Mouse (Mus musculus) adrenal gland, postnatal 36 days (tissue): ENCODE data around the gene Tent5a. TPM values are rescaled to one million over a fixed set of nuclear protein-coding genes. Genes with fewer than 3 reads are reported as not detected.

Experiments used
- DNase-seq, 2 experiments: peaks; one replicate each; pipeline ENCODE4 v3.0.0; 2021; ENCODE audit warnings: mixed read lengths in 1 of 2
- long read RNA-seq, 2 experiments: library from polyadenylated mRNA; stranded (forward); transcript quantifications; one replicate each; pipeline ENCODE4 v2.0.0; 2021; ENCODE audit warnings: borderline sequencing depth in 2 of 2
- total RNA-seq, 2 experiments: library from RNA; stranded (reverse); gene quantifications; 2 replicates each; pipeline ENCODE4 v1.2.3; 2021

The Tent5a gene
- total RNA-seq, result 10 to 100 TPM; 17.0 to 22.1 TPM
- long read RNA-seq, experiment 1, full-length matches to known transcripts, result 16 of 22 reads
- long read RNA-seq, experiment 1, partial matches to known transcripts, result 2 of 22 reads
- long read RNA-seq, experiment 1, other reads (novel, unspliced or antisense), result 4 of 22 reads
- long read RNA-seq, experiment 2, full-length matches to known transcripts, result 2 of 3 reads
- long read RNA-seq, experiment 2, partial matches to known transcripts, result 0 of 3 reads
- long read RNA-seq, experiment 2, other reads (novel, unspliced or antisense), result 1 of 3 reads

DNA sequence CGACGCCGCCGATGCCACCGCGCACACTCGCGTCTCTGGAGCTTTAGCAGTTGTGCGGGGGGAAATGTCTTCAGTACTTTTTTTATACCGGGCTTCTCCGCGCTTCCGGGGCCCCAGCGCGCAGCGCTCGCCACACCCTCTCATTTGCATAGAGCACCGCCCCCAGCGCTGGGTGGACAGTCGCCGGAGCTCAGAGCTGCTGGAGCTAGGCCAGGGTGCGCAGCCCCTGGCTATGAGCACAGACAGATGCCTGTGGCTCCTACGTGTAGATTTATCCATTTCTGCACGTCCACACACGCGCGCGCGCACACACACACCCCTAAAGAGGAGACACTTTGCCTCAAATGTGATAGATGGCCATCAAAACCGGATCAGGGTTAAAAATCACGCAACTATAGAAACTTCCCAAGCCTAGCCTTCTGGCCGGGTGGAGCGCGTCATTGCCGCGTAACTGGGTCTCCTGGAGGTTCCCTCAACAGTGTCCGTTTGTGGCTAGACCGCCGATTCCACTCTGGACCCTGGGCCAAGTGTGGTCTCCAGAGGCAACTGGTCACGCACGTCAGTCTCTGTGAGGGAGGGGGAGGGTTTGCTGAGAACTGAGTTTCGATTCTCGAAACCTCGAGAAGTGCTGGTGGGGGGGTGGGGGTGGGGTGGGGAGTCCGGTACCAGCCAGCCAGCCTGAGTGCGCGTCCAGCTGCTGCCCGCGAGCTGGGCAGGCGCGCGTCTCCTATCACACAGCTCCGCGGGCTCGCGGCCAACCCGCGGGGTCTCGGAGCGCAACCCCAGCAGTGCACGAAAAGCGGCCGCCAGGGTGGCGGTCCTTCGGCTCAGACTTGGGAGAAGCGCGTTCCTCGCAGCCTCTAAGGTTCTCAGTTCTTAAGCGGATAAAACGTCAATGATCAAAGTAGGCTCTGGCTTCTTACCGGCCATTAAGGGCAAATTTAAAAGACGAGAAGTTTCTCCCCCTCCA lies at the start of gene Tent5a:
Gene Tent5a, minus strand, starts transcription at position 107 of the 970 bp plus-strand sequence.
- DNase-seq, result peak; percentile 91 to 93

DNA sequence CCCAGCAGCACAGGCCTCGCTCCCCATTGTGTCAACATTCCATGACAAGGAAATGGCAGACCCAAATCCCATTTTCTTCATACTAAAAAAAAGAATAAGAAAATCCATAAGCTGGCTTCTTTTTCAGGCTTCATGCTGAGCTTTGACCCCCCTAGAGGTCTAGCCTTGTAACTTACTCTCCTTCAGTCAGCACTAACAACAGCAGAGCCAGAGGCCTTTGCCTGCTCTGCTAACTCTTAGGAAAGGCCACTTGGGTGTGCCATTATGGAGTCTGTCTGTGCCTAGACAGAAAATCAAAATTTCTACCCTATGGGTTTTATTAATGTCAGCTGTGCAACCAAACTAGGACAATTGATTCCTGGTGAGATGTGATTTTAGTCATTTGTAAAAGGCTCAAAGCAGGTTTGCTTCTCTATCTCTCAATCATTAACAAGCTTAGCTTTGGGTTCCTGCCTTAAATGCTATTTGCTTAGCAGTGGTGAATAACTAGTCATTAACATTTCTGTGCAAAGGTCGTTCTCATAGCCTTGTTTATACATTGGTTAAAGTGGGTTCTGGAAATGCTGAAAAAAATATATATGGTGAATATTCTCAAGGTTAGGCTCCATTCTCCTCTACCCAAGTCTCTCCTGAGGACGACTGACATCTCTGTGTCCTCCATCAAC lies 49.6 kb upstream of the Tent5a start:
- no peak for DNase-seq

DNA sequence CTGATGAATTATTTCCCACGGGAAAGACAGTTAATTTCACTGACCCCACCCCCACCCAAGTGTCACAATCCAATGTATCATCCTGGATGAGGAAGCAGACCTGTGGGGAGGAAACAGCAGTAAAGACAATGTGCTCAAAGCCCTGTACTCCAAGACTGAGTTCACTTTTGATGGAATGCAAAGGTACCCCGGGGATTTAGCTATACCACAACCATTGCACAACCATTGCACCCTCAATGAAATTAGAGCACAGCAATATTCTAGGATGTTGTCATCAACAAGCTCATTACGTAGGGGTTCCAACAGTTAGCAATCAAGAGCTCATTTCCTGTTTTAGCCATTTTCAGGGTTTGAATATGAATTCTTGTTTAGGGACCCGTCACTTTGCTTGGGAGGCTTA lies 48.0 kb upstream of the Tent5a start:
- no peak for DNase-seq

DNA sequence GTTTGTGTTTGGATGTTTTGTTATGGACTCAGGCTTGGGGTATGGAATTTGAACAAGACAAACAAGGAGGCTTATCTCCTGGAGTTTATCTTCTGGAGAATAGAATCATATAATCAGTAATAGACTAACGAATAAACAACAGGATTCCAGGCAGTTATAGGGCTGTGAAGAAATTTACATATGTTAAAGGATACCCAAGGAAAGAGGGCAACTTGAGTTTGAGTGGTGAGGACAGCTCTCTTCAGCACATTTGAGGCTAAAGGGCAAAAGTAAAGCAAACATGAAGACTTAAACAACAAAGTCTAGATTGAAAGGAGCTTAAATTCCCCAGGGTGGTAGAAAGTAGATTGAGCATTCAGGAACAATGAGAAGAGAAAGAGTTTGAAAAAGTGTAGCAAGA lies 44.9 kb upstream of the Tent5a start:
- DNase-seq, result no peak

DNA sequence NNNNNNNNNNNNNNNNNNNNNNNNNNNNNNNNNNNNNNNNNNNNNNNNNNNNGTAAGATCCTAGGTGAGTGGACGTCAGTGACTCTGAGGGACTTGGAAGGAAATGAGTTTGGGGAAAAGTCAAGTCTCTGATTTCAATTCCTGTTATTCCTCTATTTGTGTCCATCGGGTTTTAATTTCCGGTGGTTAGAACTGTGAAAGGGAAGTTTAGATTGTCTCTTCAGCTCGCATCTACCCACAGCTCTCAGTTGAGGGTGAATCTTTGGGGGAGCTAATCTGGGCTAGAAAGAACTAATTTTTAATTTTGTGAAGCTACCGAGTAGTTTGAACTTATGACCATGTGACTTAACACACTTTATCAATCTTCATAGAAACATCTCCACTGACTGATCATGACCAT lies 42.4 kb upstream of the Tent5a start:
- DNase-seq, result no peak

DNA sequence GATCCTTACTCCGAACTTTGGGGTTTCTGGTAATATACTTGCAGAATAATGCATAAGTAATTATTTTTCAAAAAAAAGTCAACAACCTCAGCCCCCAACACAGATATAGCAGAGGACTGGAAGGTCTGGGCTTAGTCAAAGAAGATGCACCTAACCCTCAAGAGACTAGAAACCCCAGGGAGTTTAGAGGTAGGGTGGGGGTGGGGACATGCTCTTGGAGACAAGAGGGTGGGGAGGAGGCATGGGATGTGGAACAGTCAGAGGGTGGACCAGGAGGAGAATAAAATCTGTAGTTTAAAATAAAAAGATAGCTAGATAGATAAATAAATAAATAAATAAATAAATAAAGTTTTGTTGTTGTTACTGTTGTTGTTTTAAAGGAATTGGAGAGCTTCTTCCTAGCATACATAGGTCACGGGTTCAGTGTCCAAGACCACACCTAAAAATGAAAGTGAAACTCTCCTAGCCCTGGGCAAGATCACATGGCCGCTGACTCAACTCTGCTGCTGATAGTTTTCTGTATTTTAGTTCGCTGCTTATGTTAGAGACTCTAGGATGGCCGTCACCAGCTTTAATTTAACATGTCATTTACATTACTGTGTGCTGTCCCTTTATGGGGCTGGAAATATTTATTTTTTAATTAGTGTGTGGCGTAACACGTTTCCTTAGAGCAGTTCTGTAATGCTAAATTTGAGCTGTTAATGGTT lies 30.2 kb upstream of the Tent5a start:
- no peak for DNase-seq

DNA sequence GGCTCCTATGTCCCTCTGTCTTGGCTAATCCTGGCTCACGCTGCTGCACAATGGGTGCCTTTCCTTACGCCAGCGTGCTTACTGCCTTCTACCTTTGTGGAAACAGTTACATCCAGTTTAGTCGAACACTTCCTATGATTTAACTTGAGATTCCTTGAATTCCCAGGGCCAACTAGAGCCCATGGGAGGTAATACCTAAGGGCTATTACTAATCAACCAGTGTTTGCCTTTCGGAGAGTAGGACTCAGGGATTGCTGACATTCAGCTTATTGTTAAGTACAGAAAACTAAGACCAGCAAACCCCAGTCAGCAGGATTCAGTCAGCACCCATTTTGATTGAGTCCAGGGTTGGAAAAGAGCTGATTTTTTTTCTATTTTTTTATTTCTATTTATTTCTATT lies 28.4 kb upstream of the Tent5a start:
- no peak for DNase-seq

DNA sequence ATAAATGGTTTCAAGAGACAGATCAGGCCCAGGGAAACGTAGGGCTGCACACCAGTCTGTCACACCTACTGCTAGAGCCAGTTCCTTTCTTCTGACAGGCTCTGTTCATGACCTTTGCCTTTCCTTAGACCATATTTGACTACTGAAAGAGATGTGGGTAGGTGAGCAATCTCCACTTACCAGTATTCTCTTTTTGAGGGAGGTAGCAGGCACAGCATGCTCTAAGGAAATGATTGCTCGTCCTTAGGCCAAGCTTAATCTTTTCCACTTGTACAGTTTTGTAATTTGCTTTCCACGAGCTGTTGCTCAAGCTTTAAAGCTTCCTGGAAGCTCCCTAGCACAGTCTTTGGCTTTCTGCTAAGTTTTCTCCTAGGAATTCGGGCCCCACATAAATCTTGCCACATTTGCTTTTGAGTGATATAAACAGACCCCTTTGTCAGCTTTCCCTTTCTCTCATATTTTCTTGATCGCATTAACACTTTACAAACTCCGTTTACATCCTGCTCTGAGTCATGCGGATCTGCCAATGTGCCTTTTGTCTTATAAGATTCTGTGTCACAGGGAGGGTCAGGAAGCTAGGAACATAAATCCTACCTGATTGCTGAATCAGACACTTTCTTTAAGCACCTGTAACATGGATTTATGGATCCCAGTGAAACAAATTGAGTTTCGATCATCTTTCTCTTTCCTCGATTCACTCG lies 20.8 kb upstream of the Tent5a start:
- DNase-seq, result peak in 1 of 2 experiments; percentile 7

DNA sequence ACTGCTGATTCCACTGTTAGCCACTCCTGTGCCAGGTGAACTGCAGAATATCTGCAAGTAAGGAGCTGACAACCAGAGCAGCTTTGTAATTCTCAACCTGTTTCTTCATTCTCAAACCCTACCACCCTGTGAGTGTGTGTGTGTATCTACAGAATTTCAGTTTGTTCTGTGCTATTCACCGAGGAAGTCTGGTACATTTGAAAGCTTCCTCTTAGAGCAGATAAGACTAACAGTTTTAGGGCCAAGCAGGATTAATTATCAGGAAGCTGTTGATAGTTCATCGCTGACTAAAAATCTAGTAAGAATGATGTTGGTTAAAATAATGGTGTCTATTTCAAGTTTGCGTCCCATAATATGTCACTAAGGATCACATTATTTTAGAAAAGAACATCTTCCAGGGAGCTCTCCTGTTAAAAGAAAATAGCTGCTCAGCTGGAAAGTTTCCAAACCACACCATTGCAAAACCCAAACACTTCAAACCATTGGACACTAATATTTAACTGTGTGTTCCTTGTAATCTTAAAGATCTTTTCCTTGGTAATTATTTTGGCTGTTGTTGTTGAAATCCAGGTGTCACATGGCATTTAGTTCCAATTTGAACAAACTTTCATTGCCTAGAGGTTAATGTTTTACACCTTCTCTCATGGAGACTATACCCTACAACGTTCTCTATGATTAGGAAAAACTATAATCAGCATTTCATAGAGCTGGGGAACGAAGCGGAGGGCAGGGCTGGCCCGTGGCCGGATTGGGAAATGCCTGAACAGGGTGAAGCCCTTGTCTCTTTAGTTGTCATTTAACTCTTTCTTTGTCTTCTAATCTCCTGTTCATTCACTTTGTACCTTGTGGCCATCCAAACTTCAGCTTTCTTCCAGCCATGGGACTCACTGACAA lies 16.0 kb upstream of the Tent5a start:
- DNase-seq, result peak; percentile 12 to 20

DNA sequence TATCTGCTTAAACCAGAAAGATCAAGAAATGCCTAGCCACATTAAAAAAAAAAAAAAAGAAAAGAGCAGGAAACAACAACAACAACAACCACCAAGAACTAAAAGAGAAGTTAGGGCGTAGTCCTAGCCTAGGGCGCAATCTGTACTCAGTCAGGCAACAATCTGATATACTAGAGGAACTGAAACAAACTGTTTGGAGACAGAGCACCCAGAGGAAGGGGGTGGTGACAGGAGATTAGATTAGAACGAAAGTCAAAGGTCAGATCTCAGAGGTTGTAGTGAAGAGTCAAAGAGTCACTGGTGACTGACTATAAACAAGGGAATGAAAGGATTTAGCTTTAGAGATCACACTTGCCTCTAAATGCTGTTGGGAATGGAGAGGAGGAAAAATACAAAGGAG lies 13.2 kb upstream of the Tent5a start:
- DNase-seq, result no peak

DNA sequence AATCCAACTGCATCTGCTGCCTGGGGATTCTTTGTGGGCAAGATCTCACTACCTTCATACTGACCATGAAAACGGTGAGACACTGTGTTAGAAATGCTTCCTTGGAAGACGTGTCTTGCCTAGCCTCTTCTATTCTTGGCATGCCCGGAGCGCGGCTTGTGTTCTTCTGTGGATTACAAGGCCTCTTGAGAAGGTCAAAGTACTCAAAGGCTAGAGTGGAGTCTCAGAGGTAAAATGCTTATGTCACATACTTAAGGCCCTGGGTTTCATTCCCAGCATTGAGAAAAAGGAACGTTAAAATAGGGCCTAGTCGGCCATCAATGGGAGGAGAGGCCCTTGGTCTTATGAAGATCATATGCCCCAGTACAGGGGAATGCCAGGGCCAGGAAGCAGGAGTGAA lies 8.9 kb upstream of the Tent5a start:
- no peak for DNase-seq

DNA sequence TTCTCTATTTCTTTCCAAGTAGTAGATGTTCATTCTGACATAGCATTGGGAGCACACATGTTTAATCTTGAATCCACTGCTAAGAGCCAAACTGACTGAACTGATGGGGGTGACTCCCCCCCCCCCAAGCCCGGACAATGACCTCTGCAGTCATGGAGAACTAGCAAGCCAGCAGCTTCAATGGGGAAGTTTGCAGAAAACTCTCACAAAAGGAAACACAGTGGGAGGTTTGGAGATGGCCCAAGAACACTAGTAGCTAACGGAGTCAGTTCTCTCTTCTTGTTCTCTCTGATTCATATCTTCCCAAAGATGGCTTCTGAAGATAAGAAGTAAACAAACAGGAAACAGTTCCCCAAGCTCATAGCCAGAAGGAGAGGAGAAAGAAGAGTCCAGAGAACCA lies 4.4 kb upstream of the Tent5a start:
- DNase-seq, result no peak

DNA sequence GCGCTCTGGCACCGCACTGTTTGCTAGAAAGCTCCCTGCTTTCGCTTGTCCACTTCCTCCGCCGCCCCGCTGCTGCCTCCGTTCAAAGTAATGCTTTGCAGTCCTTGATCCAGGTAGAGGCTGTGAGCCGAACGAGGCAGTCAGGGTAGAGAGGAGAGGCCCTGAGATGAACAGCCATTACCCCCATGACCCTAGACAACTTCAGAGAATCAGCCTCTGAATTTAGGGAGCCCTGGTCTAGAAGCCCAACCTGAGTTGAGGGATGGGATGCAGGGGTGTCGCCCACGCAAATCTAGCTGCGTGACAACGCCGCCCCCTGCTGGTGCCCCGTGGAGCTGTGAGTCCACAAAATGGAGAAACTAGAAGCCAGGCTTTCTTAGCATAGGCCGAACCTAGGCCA lies 1.1 kb upstream of the Tent5a start:
- DNase-seq, result peak; percentile 93 to 94

DNA sequence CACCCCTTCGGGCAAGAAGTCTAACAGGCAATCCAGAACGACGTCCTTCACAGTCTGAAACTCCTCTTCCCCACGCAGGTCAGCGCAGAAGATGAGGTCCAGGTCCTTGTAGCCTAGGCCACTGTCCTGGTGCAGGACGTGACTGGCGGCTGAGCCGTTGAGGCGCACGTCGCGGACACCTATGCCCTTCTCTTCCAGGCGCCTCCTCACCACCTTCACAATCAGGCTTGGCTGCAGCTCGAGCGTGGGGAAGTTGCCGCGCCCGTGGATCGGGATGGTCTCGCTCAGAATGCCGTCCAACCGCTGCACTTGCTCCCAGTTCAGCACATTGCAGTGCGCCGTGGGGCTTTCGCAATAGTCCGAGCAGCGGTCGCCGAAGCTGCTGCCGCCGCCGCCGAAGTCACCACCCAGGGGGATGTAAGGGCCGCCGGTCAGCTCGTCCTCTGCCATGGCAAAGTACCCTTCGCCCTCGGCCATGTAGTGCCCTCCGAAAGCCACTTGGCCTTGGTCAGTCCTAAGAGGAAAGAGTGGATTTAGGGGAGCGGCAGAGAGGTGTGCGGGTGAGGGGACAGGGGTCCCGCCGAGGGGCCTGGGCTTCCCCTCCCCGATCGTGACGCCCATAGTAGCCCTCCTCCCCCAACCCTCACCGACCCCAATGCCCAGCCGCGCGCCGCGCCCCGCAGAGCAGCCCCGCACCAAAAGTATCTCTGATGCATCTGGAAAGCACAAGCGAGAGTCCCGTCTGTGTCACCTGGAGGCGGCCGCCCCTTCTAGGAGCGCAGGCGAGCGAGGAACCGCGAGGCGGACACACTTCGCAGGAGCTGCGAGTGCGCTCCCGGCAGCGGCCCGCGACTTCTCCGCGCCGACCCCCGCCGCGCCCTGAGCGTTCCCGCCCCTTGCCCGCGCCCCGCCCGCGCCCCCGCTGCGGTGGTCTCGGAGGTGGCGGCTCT lies 581 bp downstream of the Tent5a start:
- peak; percentile 76 to 81 for DNase-seq

DNA sequence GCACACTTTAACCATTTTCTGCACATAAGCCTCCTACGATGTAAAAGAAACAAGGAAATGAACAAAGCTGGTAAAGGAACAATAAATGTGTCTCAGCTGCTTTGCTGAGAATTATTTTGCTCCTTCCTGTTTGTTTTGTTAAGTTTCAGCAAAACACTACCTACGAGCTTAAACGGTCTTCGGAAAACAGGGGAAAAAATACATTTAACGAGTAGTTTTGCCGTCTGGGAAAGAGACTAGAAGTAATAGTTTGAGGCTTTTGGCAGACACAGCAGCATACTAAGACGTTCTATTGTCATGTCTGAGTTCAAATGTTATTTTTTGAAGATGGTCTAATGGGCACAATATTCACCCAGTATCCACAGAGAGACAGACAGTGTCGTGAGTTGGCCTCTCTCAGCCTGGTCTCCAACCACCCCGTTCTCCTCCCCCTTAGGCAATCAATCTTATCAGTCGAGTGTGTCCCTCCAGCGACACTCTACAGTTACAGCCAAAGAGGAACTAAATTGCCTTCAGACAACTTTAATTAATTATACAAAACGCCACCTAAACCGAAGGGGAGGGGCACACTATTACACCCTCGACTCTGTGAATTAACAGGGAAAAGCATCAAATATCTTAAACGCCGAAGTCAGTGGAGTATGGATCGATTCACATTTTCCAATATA lies 1.8 kb downstream of the Tent5a start:
- peak; percentile 9 to 15 for DNase-seq

DNA sequence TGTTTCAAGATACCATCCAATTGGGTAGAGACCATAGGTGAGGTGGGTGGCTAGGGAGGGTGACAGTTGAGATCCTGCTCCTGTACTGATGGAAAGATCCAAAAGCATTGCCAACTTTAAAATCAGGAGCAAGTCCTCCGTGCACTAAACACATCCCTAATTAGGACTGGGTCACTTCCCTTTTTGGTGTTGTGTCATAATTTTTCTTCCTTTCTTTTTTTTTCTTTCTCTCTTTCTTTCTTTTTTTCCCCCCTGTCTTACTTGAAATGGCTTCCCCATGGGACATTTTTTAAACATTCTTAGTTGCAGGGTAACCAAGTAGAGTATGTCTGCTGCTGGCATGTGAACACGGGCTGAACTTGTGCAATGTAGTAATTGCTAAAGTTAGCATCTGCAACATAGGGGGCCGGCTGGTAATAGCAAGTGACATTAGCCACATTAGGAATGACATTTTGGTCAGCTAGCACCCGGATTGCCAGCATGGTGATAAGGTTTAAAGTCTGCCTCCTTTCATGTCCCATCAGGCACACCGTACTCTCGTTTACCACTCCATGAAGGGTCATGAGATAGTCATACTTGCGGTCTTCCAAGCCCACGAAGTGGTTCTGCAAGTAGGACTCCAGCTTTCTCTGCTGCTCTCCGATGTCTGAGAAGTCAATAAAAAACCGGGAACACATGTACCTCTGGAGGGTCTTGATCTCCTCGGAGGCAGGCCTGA lies 2.8 kb downstream of the Tent5a start:
- no peak for DNase-seq

DNA sequence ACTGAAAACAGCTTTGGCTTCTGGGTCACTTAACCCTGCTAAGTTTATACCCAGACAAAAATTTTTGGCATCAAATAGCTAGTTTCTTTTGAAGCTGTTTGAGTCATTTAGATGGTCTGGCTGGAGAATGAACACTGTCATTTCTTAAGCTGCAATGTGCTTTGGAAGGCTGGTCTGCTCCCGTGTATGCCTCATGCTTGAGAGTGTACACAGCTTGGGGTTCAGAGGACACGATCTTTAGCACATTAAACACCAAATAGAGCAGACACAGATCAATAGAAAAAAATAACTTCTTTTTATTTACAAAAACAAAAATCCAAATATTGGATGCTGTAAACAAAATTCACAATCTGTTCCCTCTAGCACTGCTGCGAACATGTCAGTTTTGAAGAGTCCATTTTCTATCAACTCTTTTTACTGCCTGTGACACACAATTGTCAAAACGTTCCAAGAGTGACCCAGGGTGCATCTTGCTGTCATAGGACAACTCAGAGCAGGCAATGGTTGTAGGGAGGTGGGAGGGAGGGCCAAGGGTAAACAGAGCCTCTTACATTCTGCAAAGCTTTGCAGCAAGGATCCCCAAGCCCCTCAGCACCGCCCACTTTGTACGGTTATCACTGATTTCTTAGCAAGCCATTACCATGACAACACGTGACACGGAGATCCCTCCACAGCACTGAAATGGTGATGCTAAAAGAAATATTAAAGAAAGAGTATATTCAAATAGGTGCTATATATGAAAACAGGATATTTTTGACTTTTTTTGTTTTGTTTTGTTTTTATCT lies 6.8 kb downstream of the Tent5a start:
- DNase-seq, result no peak
